Mouse (Mus musculus): ENCODE results near the gene Clptm1l.

Clptm1l gene

DNA sequence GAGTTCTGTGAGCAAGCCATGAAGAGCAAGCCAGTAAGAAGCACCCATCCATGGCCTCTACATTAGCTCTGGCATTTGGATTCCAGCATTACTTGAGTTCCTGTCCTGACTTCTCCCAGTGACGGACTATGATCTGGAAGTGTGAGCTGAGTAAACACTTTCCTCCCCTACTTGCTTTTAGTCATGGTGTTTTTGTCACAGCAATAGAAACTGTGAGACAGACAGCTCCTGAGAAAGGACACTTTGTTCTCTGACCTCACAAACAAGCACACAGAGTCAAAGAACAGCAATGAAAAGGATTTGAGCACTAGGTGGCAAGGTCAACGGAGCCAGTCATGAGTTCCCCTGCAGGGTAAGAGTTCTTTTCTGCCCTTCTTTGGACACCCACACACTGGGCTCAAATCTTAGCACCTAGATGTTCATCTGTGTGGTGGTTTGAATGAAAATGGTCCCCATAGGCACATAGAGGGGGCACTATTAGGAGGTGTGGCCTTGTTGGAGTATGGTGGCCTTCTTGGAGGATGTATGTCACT, 56.4 kb downstream of the Clptm1l start:
- no peak for DNase-seq (ENCODE audit: low spot score)
